Mouse (Mus musculus) stomach, postnatal 0 days (tissue): ENCODE results near the gene Scamp4.

Experiments used
- CTCF ChIP-seq: IDR thresholded peaks from 2 replicates; pipeline ENCODE4 v1.5.1; 2016; ENCODE audit warnings: antibody characterized with exemption, low read depth, mild to moderate bottlenecking, moderate library complexity
- EP300 ChIP-seq: optimal IDR thresholded peaks from 2 replicates; pipeline ENCODE3; 2016; ENCODE audit warnings: antibody characterized with exemption

- TF ChIP-seq CTCF = no peak; the same call in 1 of the 2 replicates
- no peak for TF ChIP-seq EP300
These were observed 25.2 kb upstream of the Scamp4 start, which contains the start of gene Klf16 for GRCm38 (mm10) chr10:80577195-80578130.
